Mouse (Mus musculus) brain, embryonic 14.5 days (tissue): ENCODE measurements around the gene Vmn1r7. TPM values are rescaled to one million over a fixed set of nuclear protein-coding genes. Genes with fewer than 3 reads are reported as not detected.
"Not testable (repeated sequence)": the region's sequence is repeated elsewhere in the genome, so short reads cannot be mapped to it uniquely, and the experiment has no call there.

Experiments used
- DNase-seq: peaks from one replicate; pipeline ENCODE4 v3.0.0-alpha.2; 2011; ENCODE audit warnings: low read depth
- CTCF ChIP-seq: fragments of 200-500 bp; IDR thresholded peaks from 2 replicates; pipeline ENCODE4 v1.5.1; 2012; ENCODE audit warnings: inconsistent platforms, mild to moderate bottlenecking, moderate library complexity, borderline replicate concordance; ENCODE audit not compliant: insufficient read depth, insufficient read length; ENCODE audit errors: extremely low read depth
- POLR2A ChIP-seq: fragments of 200-500 bp; IDR thresholded peaks from 2 replicates; pipeline ENCODE4 v1.6.1; 2012; ENCODE audit warnings: mild to moderate bottlenecking, inconsistent platforms, borderline replicate concordance; ENCODE audit not compliant: poor library complexity, insufficient read depth, insufficient read length, severe bottlenecking; ENCODE audit errors: extremely low read depth
- polyA plus RNA-seq: library from polyadenylated mRNA; depleted of rRNA; stranded (reverse); fragments of >200 nt; gene quantifications from 2 replicates; pipeline ENCODE4 v1.2.3, GENCODE M21; 2012; rRNA removed

Gene Vmn1r7
- not detected in 2 replicates for polyA plus RNA-seq

- DNase-seq: not testable (repeated sequence)
Measured at GRCm38 (mm10) chr6:57025224-57025623, at the start of gene Vmn1r7. Gene Vmn1r7, minus strand, starts transcription at chr6:57025324.

DNA sequence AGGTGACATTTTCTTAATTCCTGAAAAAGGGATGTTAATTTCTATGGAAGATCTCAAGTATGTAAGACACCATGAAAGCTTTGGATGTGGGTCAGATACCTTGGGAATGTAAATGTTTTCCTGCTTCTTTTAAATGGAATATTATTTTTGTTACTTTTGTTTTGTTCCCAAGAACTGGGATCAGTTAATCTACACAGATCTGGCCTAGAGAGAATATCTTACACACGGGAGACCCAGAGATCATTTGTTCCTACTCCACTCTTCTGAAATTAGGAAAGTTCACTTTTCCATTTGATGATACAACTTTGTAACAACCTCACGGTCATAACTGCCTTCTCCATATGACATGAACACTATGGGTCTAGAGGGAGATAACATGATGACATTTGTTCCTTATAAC is 41.4 kb upstream of the Vmn1r7 start, which contains the start of gene Vmn1r9:
Gene Vmn1r9 (plus strand): TSS at position 301 of the 400 bp plus-strand sequence.
- no peak for TF ChIP-seq POLR2A
- DNase-seq: no peak

GRCm38 (mm10) chr6:57063730-57064129 is 38.6 kb upstream of the Vmn1r7 start:
- no peak for TF ChIP-seq POLR2A
- TF ChIP-seq CTCF: no peak
- DNase-seq: peak; percentile 1

DNA sequence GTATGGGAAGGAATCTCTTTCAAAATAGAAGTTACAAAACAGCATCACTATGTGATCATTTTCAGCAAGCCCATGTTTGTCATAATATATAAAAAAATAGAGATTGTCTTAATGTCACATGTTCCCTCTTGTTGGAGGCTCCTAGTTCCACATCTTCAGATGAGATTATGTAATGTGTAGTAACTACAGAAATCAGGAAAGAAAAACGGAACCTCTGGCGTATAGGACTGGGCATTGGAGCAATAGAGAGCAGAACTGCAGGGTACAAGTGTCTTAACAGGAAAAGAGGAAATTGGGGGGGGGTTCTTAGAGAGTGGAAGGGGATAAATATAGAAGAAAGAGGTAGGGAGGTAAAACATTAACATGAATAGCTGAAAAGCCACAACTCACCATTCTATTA is 9.6 kb upstream of the Vmn1r7 start:
- TF ChIP-seq POLR2A (no peak), CTCF (no peak)
- DNase-seq: no peak

DNA sequence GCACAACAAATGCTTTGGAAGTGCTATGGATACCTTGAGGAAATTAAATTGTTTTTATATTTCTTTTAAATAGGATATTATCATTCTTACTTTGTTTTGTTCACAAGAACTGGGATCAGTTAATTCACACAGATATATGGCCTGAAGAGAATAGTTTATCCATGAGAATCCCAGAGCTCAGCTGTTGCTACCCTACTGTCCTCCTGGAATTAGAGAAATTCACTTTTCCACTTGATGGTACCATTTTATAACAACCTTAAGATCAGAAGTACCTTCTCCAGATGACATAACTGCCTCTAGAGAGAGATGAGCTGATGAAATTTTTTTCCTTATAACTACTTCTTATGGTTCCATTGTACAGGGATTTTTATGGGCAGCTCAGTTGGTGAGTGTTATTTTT is 6.9 kb upstream of the Vmn1r7 start, which contains the start of gene Vmn1r8:
Gene Vmn1r8 (plus strand): TSS at position 301 of the 400 bp plus-strand sequence.
- DNase-seq: no peak
- no peak for TF ChIP-seq POLR2A
- no peak for TF ChIP-seq CTCF

DNA sequence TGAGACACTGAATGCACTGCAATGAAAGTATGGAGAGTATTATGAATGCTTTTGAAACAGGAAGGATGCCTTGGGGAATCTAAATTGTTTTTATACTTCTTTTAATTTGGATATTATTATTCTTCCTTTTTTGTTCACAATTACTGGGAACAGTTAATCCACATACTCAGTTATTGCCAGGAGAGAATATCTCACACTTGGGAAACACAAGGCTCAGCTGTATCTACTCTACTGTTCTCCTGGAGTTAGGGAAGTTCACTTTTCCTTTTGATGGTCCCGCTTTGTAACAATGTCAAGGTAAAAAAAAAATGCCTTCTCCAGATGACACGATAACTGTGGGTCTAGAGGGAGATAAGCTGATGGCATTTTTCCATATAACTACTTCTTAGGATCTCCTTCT is 28.2 kb downstream of the Vmn1r7 start, which contains the start of gene Vmn1r6:
Gene Vmn1r6 (plus strand): TSS at position 301 of the 400 bp plus-strand sequence.
- no peak for TF ChIP-seq CTCF
- TF ChIP-seq POLR2A: no peak
- no peak for DNase-seq

Other genes starting within 250 kb of the Vmn1r7 start
- gene Kbtbd2, start 227.5 kb downstream of the Vmn1r7 start, polyA plus RNA-seq: 30.6 and 33.3 TPM in 2 replicates
- gene Fkbp9, start 193.3 kb downstream of the Vmn1r7 start, polyA plus RNA-seq: 25.2 and 37.5 TPM in 2 replicates
- gene Nt5c3, start 101.4 kb downstream of the Vmn1r7 start, polyA plus RNA-seq: 49.3 and 57.5 TPM in 2 replicates
- 0.41 and 0.58 TPM in 2 replicates for gene Vmn1r4, start 101.3 kb downstream of the Vmn1r7 start, polyA plus RNA-seq
- gene Vmn1r5, start 55.1 kb downstream of the Vmn1r7 start, polyA plus RNA-seq: not detected in 2 replicates
- not detected in 2 replicates for gene Vmn1r6, start 28.1 kb downstream of the Vmn1r7 start, polyA plus RNA-seq
- gene Vmn1r8, start 7.0 kb upstream of the Vmn1r7 start, polyA plus RNA-seq: not detected in 2 replicates
- gene Vmn1r9, start 41.5 kb upstream of the Vmn1r7 start, polyA plus RNA-seq: not detected in 2 replicates
- not detected in 2 replicates for gene Vmn1r10, start 84.1 kb upstream of the Vmn1r7 start, polyA plus RNA-seq
- not detected in 2 replicates for gene Vmn1r11, start 108.1 kb upstream of the Vmn1r7 start, polyA plus RNA-seq
- not detected in 2 replicates for gene Vmn1r12, start 131.6 kb upstream of the Vmn1r7 start, polyA plus RNA-seq
- not detected in 2 replicates for gene Vmn1r13, start 178.0 kb upstream of the Vmn1r7 start, polyA plus RNA-seq
- gene Vmn1r14, start 206.4 kb upstream of the Vmn1r7 start, polyA plus RNA-seq: not detected in 2 replicates
- not detected in 2 replicates for gene Vmn1r15, start 232.6 kb upstream of the Vmn1r7 start, polyA plus RNA-seq